Mouse (Mus musculus): Measurements from ENCODE around the gene Lcn12. TPM values are rescaled to one million over a fixed set of nuclear protein-coding genes. Genes with fewer than 3 reads are reported as not detected.

Lcn12 gene
- total RNA-seq (2014; rRNA removed) = not detected in 2 replicates
- polyA plus RNA-seq (2015; fragmentation: Nextera tagmentation; extraction: Ambion mirVana) = not detected in 2 replicates

GRCm38 (mm10) chr2:25493476-25493961, at the start of gene Lcn12:
Gene Lcn12, minus strand, starts transcription at chr2:25493911.
- Histone ChIP-seq H3K9me3 (ENCODE audit: low read length) (no peaks in the 10 kb centered on the region), H3K4me3 (ENCODE audit: low read length) (no peak within 1 kb of the TSS), H3K4me2 (ENCODE audit: low read depth, low read length) (no peak within 1 kb of the TSS), H3K4me1 (ENCODE audit: insufficient read depth, low read length) (no peaks in the 10 kb centered on the region), H3K36me3 (ENCODE audit: insufficient read depth, low read length) (no peaks in the 10 kb centered on the region), H3K27me3 (ENCODE audit: insufficient read depth, low read length) (no peaks in the 10 kb centered on the region), H3K27ac (no peak within 1 kb of the TSS), H3K9ac (replicated peaks; ENCODE audit: low read length) (no peak within 1 kb of the TSS)
- no peak for DNase-seq (ENCODE audit: low spot score)
- TF ChIP-seq CTCF (IDR thresholded peaks at IDR 0.05; ENCODE audit: low read depth) = no peak
- ATAC-seq = no peak
- 89% methylated on average over 5 of the region's 5 CpGs for WGBS

DNA sequence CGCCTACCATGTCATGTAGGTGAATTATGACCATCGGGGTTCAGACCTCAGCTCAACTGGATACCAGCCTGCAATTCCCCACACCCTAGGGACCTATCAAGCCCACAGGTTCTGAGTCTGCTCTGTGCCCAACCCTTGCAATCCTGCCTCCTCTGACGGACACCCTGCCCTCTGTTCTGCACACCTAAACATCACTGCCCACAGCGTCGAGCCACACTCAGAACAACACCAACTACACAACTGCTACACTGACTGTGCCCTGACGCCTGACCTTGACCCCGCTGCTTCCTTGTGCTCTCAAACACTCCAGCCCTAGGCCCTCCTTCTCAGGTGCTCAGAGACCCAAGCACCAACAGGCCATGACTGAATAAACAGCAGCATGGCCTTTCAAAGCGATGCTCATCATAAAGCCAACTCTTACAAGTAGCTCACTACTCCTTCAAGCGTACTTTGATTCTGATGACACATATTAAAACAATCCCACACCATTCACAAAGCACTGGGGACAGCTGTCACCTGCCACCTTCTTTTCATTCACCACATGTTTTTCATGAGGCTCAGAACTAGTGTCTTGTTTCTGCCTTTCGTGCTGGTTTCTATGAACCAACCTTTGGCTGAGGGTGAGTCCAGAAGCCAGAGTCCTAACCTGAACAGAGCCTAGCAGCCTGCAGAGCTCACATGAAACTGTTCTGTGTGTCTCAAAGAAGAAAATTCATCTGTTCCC, 48.1 kb upstream of the Lcn12 start:
- H3K9me3 ChIP-seq (ENCODE audit: low read length) = no peaks in the 10 kb centered on the region
- ATAC-seq = no peak
- H3K36me3 ChIP-seq (ENCODE audit: insufficient read depth, low read length) = no peaks in the 10 kb centered on the region
- no peak overlapping the region for H3K4me2 ChIP-seq (ENCODE audit: low read depth, low read length)
- H3K4me1 ChIP-seq (ENCODE audit: insufficient read depth, low read length) = no peaks in the 10 kb centered on the region
- no peak overlapping the region for H3K9ac ChIP-seq (replicated peaks; ENCODE audit: low read length)
- no peaks in the 10 kb centered on the region for H3K27me3 ChIP-seq (ENCODE audit: insufficient read depth, low read length)
- no peak overlapping the region for H3K27ac ChIP-seq
- 90% methylated on average over 10 of the region's 10 CpGs for WGBS
- DNase-seq (ENCODE audit: low spot score) = no peak
- no peak for TF ChIP-seq CTCF (IDR thresholded peaks at IDR 0.05; ENCODE audit: low read depth)
- H3K4me3 ChIP-seq (ENCODE audit: low read length) = no peak overlapping the region

- ATAC-seq = no peak
- no peak overlapping the region for H3K9ac ChIP-seq (replicated peaks; ENCODE audit: low read length)
- no peak for DNase-seq (ENCODE audit: low spot score)
- TF ChIP-seq CTCF (IDR thresholded peaks at IDR 0.05; ENCODE audit: low read depth) = no peak
- no peak overlapping the region for H3K4me3 ChIP-seq (ENCODE audit: low read length)
- 93% methylated on average over 4 of the region's 4 CpGs for WGBS
- peaks cover 4% of the 10 kb centered on the region; the same call in 1 of the 2 replicates for H3K36me3 ChIP-seq (ENCODE audit: insufficient read depth, low read length)
- H3K4me1 ChIP-seq (ENCODE audit: insufficient read depth, low read length) = no peaks in the 10 kb centered on the region
- H3K9me3 ChIP-seq (ENCODE audit: low read length) = no peaks in the 10 kb centered on the region
- no peaks in the 10 kb centered on the region for H3K27me3 ChIP-seq (ENCODE audit: insufficient read depth, low read length)
- H3K27ac ChIP-seq = no peak overlapping the region
- no peak overlapping the region for H3K4me2 ChIP-seq (ENCODE audit: low read depth, low read length)
These were observed 46.8 kb upstream of the Lcn12 start for GRCm38 (mm10) chr2:25540541-25540948.

DNA sequence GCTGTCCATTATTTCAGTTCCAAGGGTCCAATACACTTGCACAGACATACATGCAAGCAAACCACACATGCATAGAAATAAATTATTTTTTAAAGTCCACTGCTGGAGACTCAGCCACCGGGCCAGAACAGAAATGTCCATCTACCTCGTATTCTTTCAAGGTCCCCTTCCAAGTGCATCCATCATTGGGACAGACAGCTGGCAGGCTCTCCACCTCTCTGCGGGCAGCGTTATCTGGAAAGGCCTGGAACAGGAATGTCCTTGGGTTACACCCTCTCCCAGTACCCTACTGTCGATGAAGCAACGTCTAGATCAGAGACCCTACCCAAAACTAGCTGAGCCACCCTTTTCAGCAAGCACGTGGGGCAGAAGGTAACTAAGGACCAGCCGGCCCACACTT, 42.8 kb upstream of the Lcn12 start:
- Histone ChIP-seq H3K27ac (no peak overlapping the region), H3K4me2 (ENCODE audit: low read depth, low read length) (no peak overlapping the region), H3K4me3 (ENCODE audit: low read length) (no peak overlapping the region), H3K4me1 (ENCODE audit: insufficient read depth, low read length) (no peaks in the 10 kb centered on the region), H3K9me3 (ENCODE audit: low read length) (no peaks in the 10 kb centered on the region), H3K27me3 (ENCODE audit: insufficient read depth, low read length) (no peaks in the 10 kb centered on the region), H3K9ac (replicated peaks; ENCODE audit: low read length) (no peak overlapping the region), H3K36me3 (ENCODE audit: insufficient read depth, low read length) (peaks cover 7% of the 10 kb centered on the region; the same call in 1 of the 2 replicates)
- no peak for ATAC-seq
- no peak for TF ChIP-seq CTCF (IDR thresholded peaks at IDR 0.05; ENCODE audit: low read depth)
- DNase-seq (ENCODE audit: low spot score) = no peak
- 93% methylated on average over 8 of the region's 8 CpGs for WGBS

DNA sequence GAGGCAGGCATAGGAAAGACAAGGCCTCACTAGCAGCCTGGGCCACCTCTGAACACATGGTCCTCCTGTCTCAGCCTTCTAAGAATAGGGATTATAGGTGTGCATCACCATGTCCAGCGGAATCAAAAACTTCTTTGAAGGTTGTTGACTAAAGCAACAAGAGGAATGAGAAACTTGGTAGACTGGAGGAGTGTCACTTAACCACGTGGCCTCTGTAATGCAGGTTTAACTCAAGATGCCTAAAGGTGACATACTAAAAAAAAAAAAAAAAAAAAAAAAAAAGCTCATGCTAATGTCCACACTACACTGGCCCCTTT, 41.1 kb upstream of the Lcn12 start:
- no peaks in the 10 kb centered on the region for H3K27me3 ChIP-seq (ENCODE audit: insufficient read depth, low read length)
- DNase-seq (ENCODE audit: low spot score) = no peak
- no peak overlapping the region for H3K4me3 ChIP-seq (ENCODE audit: low read length)
- no peak overlapping the region for H3K4me2 ChIP-seq (ENCODE audit: low read depth, low read length)
- no peak overlapping the region for H3K9ac ChIP-seq (replicated peaks; ENCODE audit: low read length)
- H3K9me3 ChIP-seq (ENCODE audit: low read length) = no peaks in the 10 kb centered on the region
- H3K27ac ChIP-seq = peak overlapping the region; percentile 32; the same call in 1 of the 2 replicates
- ATAC-seq = no peak
- H3K36me3 ChIP-seq (ENCODE audit: insufficient read depth, low read length) = peaks cover 10% of the 10 kb centered on the region; the same call in 1 of the 2 replicates
- WGBS = 95% methylated on average over 2 of the region's 2 CpGs
- no peak for TF ChIP-seq CTCF (IDR thresholded peaks at IDR 0.05; ENCODE audit: low read depth)
- no peaks in the 10 kb centered on the region for H3K4me1 ChIP-seq (ENCODE audit: insufficient read depth, low read length)

GRCm38 (mm10) chr2:25534178-25534865, 40.6 kb upstream of the Lcn12 start:
- Histone ChIP-seq H3K4me3 (ENCODE audit: low read length) (no peak overlapping the region), H3K27me3 (ENCODE audit: insufficient read depth, low read length) (no peaks in the 10 kb centered on the region), H3K4me1 (ENCODE audit: insufficient read depth, low read length) (no peaks in the 10 kb centered on the region), H3K27ac (peak overlapping the region; percentile 32; the same call in 1 of the 2 replicates), H3K4me2 (ENCODE audit: low read depth, low read length) (no peak overlapping the region), H3K9ac (replicated peaks; ENCODE audit: low read length) (no peak overlapping the region), H3K36me3 (ENCODE audit: insufficient read depth, low read length) (peaks cover 10% of the 10 kb centered on the region; the same call in 1 of the 2 replicates), H3K9me3 (ENCODE audit: low read length) (no peaks in the 10 kb centered on the region)
- DNase-seq (ENCODE audit: low spot score) (peak; percentile 63), ATAC-seq (peak; percentile 72; the same call in 1 of the 2 replicates)
- no peak for TF ChIP-seq CTCF (IDR thresholded peaks at IDR 0.05; ENCODE audit: low read depth)
- WGBS = 80% methylated on average over 3 of the region's 3 CpGs

Data from hindbrain, postnatal 0 days (tissue).